Mouse (Mus musculus): ENCODE data around the gene 3830406C13Rik.

GRCm38 (mm10) chr14:12276031-12276430 lies 7.9 kb upstream of the 3830406C13Rik start:
- TF ChIP-seq TAL1 (IDR thresholded peaks at IDR 0.05; ENCODE audit: low read length) (no peak), GATA1 (IDR thresholded peaks at IDR 0.05; ENCODE audit: low read length) (no peak)

Data from erythroblast, embryonic 14.5 days (primary cell).